Mouse (Mus musculus) hindbrain, embryonic 10.5 days (tissue): ENCODE results near the gene Kcnj1. TPM values are rescaled to one million over a fixed set of nuclear protein-coding genes. Genes with fewer than 3 reads are reported as not detected.

ENCODE experiments used
- DNase-seq: peaks from one replicate; pipeline ENCODE4 v3.0.0-alpha.2; 2017; ENCODE audit warnings: low spot score
- H3K27ac ChIP-seq: fragments of 300-500 bp; sonication (generic); 2 replicates; pipeline ENCODE4 v1.5.1; 2016; ENCODE audit warnings: mild to moderate bottlenecking, moderate library complexity
- H3K27me3 ChIP-seq: fragments of 300-500 bp; sonication (generic); 2 replicates; pipeline ENCODE4 v1.6.1; 2016; ENCODE audit warnings: mild to moderate bottlenecking; ENCODE audit not compliant: poor library complexity, insufficient read depth, severe bottlenecking
- H3K36me3 ChIP-seq: fragments of 300-500 bp; sonication (generic); 2 replicates; pipeline ENCODE4 v1.6.1; 2016; ENCODE audit warnings: mild to moderate bottlenecking, moderate library complexity
- H3K4me1 ChIP-seq: fragments of 300-500 bp; sonication (generic); replicated peaks from 2 replicates; pipeline ENCODE4 v1.6.1; 2016; ENCODE audit warnings: mild to moderate bottlenecking
- H3K4me3 ChIP-seq: fragments of 300-500 bp; sonication (generic); 2 replicates; pipeline ENCODE4 v1.5.1; 2016; ENCODE audit warnings: mild to moderate bottlenecking, moderate library complexity
- H3K9me3 ChIP-seq: fragments of 300-500 bp; sonication (generic); 2 replicates; pipeline ENCODE4 v1.6.1; 2016; ENCODE audit warnings: mild to moderate bottlenecking, moderate library complexity
- WGBS: fragments of 180-500 bp; shearing (Covaris S2); methylation state at CpG from one replicate; pipeline ENCODE4 v1.1.7; 2016; 5-methylcytosine and 5-hydroxymethylcytosine counted together
- polyA plus RNA-seq: library from polyadenylated mRNA; unstranded; fragments of >200 nt; fragmentation: Nextera tagmentation; extraction: Ambion mirVana; gene quantifications from 2 replicates; pipeline ENCODE4 v1.2.1, GENCODE M21; 2016

Gene Kcnj1
- polyA plus RNA-seq, 1 experiment from 2014 or later: not detected

GRCm38 (mm10) chr9:32368812-32369211, 3.5 kb upstream of the Kcnj1 start:
- no peak overlapping the region for H3K4me3 ChIP-seq
- H3K9me3 ChIP-seq: no peaks in the 10 kb centered on the region
- no peaks in the 10 kb centered on the region for H3K36me3 ChIP-seq
- no peak for DNase-seq
- peaks cover 11% of the 10 kb centered on the region for H3K4me1 ChIP-seq
- no peak overlapping the region for H3K27ac ChIP-seq
- 55% methylated on average over 2 of the region's 2 CpGs for WGBS
- H3K27me3 ChIP-seq: no peaks in the 10 kb centered on the region

GRCm38 (mm10) chr9:32369388-32369787, 2.9 kb upstream of the Kcnj1 start:
- Histone ChIP-seq H3K4me1 (peaks cover 11% of the 10 kb centered on the region), H3K36me3 (no peaks in the 10 kb centered on the region), H3K9me3 (no peaks in the 10 kb centered on the region), H3K27ac (no peak overlapping the region), H3K27me3 (no peaks in the 10 kb centered on the region), H3K4me3 (no peak overlapping the region)
- 48% methylated on average over 6 of the region's 6 CpGs for WGBS
- DNase-seq: no peak

GRCm38 (mm10) chr9:32373656-32374055, 1.4 kb downstream of the Kcnj1 start:
- no peaks in the 10 kb centered on the region for H3K9me3 ChIP-seq
- H3K36me3 ChIP-seq: no peaks in the 10 kb centered on the region
- no peak overlapping the region for H3K27ac ChIP-seq
- no peak for DNase-seq
- 92% methylated on average over 6 of the region's 6 CpGs for whole genome bisulfite sequencing
- no peak overlapping the region for H3K4me3 ChIP-seq
- peaks cover 11% of the 10 kb centered on the region for H3K4me1 ChIP-seq
- no peaks in the 10 kb centered on the region for H3K27me3 ChIP-seq

GRCm38 (mm10) chr9:32376031-32376430, 3.7 kb downstream of the Kcnj1 start:
- H3K27ac ChIP-seq: no peak overlapping the region
- no peak for DNase-seq
- WGBS: 91% methylated on average over 7 of the region's 7 CpGs
- no peaks in the 10 kb centered on the region for H3K4me1 ChIP-seq
- no peaks in the 10 kb centered on the region for H3K9me3 ChIP-seq
- H3K27me3 ChIP-seq: no peaks in the 10 kb centered on the region
- no peak overlapping the region for H3K4me3 ChIP-seq
- no peaks in the 10 kb centered on the region for H3K36me3 ChIP-seq

- no peaks in the 10 kb centered on the region for H3K27me3 ChIP-seq
- H3K36me3 ChIP-seq: no peaks in the 10 kb centered on the region
- H3K4me3 ChIP-seq: no peak overlapping the region
- no peaks in the 10 kb centered on the region for H3K9me3 ChIP-seq
- 82% methylated on average over 5 of the region's 5 CpGs for WGBS
- H3K27ac ChIP-seq: no peak overlapping the region
- no peaks in the 10 kb centered on the region for H3K4me1 ChIP-seq
- DNase-seq: no peak
These were observed 4.7 kb downstream of the Kcnj1 start for GRCm38 (mm10) chr9:32376863-32377590.

GRCm38 (mm10) chr9:32384906-32385305, 12.6 kb downstream of the Kcnj1 start:
- Histone ChIP-seq H3K4me3 (no peak overlapping the region), H3K27me3 (no peaks in the 10 kb centered on the region), H3K36me3 (no peaks in the 10 kb centered on the region), H3K27ac (no peak overlapping the region), H3K4me1 (no peaks in the 10 kb centered on the region), H3K9me3 (no peaks in the 10 kb centered on the region)
- no peak for DNase-seq
- WGBS: 85% methylated on average over 4 of the region's 4 CpGs

- Histone ChIP-seq H3K9me3 (no peaks in the 10 kb centered on the region), H3K4me3 (no peak overlapping the region), H3K4me1 (no peaks in the 10 kb centered on the region), H3K27ac (no peak overlapping the region), H3K36me3 (no peaks in the 10 kb centered on the region), H3K27me3 (no peaks in the 10 kb centered on the region)
- 94% methylated on average over 1 of the region's 1 CpGs for WGBS
- no peak for DNase-seq
These were observed 15.8 kb downstream of the Kcnj1 start for GRCm38 (mm10) chr9:32388120-32388519.

GRCm38 (mm10) chr9:32391092-32391491, 18.8 kb downstream of the Kcnj1 start:
- no peak for DNase-seq
- Histone ChIP-seq H3K4me1 (no peaks in the 10 kb centered on the region), H3K27ac (no peak overlapping the region), H3K27me3 (no peaks in the 10 kb centered on the region), H3K9me3 (no peaks in the 10 kb centered on the region), H3K36me3 (no peaks in the 10 kb centered on the region), H3K4me3 (no peak overlapping the region)
- WGBS: 85% methylated on average over 5 of the region's 5 CpGs

GRCm38 (mm10) chr9:32391701-32392100, 19.4 kb downstream of the Kcnj1 start:
- H3K4me1 ChIP-seq: no peaks in the 10 kb centered on the region
- H3K4me3 ChIP-seq: no peak overlapping the region
- H3K36me3 ChIP-seq: no peaks in the 10 kb centered on the region
- DNase-seq: no peak
- H3K27ac ChIP-seq: no peak overlapping the region
- no peaks in the 10 kb centered on the region for H3K27me3 ChIP-seq
- H3K9me3 ChIP-seq: no peaks in the 10 kb centered on the region
- 90% methylated on average over 9 of the region's 9 CpGs for WGBS

GRCm38 (mm10) chr9:32392716-32393115, 20.4 kb downstream of the Kcnj1 start:
- Histone ChIP-seq H3K9me3 (no peaks in the 10 kb centered on the region), H3K4me1 (no peaks in the 10 kb centered on the region), H3K27me3 (no peaks in the 10 kb centered on the region), H3K36me3 (no peaks in the 10 kb centered on the region), H3K4me3 (no peak overlapping the region), H3K27ac (no peak overlapping the region)
- no peak for DNase-seq
- 86% methylated on average over 6 of the region's 6 CpGs for WGBS

- H3K9me3 ChIP-seq: no peaks in the 10 kb centered on the region
- 0 out of 2 replicates have a peak, but pooled peaks cover under 1% of the 10 kb centered on the region for H3K4me1 ChIP-seq
- H3K27me3 ChIP-seq: no peaks in the 10 kb centered on the region
- H3K4me3 ChIP-seq: no peak overlapping the region
- no peaks in the 10 kb centered on the region for H3K36me3 ChIP-seq
- WGBS: 91% methylated on average over 4 of the region's 4 CpGs
- H3K27ac ChIP-seq: no peak overlapping the region
- DNase-seq: no peak
These were observed 22.5 kb downstream of the Kcnj1 start for GRCm38 (mm10) chr9:32394761-32395161.

GRCm38 (mm10) chr9:32400212-32400611, 27.9 kb downstream of the Kcnj1 start:
- no peak for DNase-seq
- H3K9me3 ChIP-seq: no peaks in the 10 kb centered on the region
- 83% methylated on average over 2 of the region's 2 CpGs for WGBS
- no peak overlapping the region for H3K27ac ChIP-seq
- no peaks in the 10 kb centered on the region for H3K36me3 ChIP-seq
- H3K4me1 ChIP-seq: peaks cover 8% of the 10 kb centered on the region; the same call in 1 of the 2 replicates
- peaks cover 9% of the 10 kb centered on the region for H3K27me3 ChIP-seq
- no peak overlapping the region for H3K4me3 ChIP-seq

- Histone ChIP-seq H3K27me3 (peaks cover 11% of the 10 kb centered on the region), H3K36me3 (no peaks in the 10 kb centered on the region), H3K27ac (no peak overlapping the region), H3K4me3 (no peak overlapping the region), H3K9me3 (no peaks in the 10 kb centered on the region), H3K4me1 (peaks cover 8% of the 10 kb centered on the region; the same call in 1 of the 2 replicates)
- no peak for DNase-seq
- 70% methylated on average over 5 of the region's 5 CpGs for WGBS
These were observed 28.4 kb downstream of the Kcnj1 start for GRCm38 (mm10) chr9:32400662-32401161.
